Mouse (Mus musculus): ENCODE measurements at regions not wholly inside any gene's neighbourhood (a gene's known extent, or its start where the extent isn't known, plus 50 kb on each side); places are given as distances from the start of the nearest gene placed in this dataset.

DNA sequence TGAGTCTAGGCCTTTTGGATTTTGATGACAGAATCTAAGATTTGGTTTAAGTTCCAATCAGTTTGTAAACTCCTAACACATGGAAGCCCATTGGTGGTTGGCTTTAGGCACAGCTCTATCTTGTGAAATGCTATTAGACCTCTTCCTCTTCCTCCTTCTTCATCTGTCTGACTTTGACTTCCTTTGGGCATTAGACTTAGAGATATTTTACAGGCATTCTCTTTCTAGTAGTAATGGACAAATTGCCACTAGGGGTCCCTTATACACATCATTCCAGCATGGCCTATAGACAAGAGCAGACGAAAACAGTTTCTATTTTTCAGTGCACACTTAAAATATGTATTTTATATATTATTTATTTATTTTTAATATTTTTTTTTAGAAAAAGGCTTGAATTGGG is 221.5 kb downstream of the 1500009L16Rik start:
- no peak for TF ChIP-seq CTCF (IDR thresholded peaks at IDR 0.05; ENCODE audit: borderline replicate concordance, control insufficient read depth, extremely low read depth, insufficient read depth, low read length, poor library complexity)
- TF ChIP-seq POLR2A (IDR thresholded peaks at IDR 0.05; ENCODE audit: control insufficient read depth, extremely low read depth, insufficient read depth, low read length, poor library complexity) = no peak

Data from thymus, adult 2 months (tissue).